Mouse (Mus musculus): ENCODE data around the gene Egln3.

Egln3 gene

DNA sequence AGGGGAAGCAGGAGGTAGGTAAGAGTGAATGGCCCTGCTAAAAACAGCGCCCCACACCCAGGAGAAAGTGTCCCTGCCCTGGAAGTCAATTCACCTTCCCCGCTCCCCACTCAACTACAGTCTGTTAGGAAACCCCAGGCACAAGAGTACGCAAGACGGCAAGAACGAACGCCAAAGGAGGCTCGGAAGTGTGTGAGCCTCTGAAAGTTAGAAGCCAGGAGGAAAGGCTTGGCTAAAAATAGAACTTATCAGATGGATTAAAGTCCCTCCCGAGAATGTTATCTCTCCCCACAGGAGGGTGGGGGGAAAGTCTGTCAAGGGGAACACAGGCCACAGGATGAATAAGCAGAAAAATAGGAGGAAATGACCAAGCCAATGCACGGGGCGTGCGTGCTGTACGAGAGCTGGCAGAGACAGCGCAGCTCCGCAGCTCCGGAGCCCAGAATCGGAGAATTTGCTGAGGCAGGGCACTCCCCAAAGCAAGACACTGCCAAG is 41.0 kb downstream of the Egln3 start:
- no peak for DNase-seq (ENCODE audit: low spot score)

DNA sequence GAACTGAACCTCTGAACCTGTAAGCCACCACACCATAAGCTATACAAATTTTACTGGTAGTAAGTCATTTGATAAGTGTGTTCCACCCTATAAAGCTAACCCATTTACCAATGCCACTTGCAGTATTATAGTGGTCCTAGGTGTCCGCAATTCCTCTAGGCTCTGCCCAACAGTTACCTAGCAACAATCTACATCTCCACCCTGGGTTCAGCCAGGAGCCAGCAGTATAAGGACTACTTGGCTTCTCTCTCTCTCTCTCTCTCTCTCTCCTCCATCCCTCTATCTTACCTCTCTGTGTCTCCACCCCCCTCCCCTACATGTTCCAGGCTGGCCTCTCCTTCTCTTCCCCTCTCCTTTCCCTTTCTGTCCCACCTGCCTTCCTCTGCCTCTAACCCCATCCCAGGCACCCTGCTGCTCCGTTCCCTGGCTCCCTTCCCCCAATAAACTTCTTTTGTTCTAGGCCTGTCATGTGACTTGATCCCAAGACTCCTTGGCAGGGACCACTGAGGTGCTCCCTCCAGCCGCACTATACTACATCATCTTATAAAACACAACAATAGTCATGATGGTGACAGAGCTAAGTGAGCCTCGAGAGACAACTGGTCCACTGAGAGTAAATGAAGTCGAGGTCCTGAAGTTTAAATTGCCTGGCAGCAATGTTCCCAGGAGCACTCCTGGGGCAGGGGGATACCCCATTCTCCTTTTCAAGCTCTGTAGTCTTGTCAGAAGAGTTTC is 42.0 kb downstream of the Egln3 start:
- no peak for DNase-seq (ENCODE audit: low spot score)

DNA sequence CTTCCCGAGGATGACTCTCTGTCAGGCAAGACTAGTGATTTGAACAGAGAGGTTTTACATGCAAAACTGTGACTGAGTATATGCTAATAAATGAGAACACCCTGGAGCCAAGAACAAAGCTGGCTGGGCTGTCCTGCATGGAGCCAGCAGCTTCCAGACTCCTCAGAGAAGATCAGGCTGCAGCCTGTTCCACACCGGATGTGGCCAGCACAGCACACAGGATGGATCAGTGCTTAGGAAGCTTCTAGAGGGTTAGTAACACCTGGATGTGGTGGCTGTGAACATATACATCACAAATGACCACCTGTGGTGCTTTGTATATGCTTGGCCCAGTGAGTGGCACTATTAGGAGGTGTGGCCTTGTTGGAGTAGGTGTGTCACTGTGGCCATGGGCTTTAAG is 43.4 kb downstream of the Egln3 start:
- DNase-seq (ENCODE audit: low spot score) = no peak

GRCm38 (mm10) chr12:54154771-54155170 is 48.9 kb downstream of the Egln3 start:
- DNase-seq (ENCODE audit: low spot score) = no peak

DNA sequence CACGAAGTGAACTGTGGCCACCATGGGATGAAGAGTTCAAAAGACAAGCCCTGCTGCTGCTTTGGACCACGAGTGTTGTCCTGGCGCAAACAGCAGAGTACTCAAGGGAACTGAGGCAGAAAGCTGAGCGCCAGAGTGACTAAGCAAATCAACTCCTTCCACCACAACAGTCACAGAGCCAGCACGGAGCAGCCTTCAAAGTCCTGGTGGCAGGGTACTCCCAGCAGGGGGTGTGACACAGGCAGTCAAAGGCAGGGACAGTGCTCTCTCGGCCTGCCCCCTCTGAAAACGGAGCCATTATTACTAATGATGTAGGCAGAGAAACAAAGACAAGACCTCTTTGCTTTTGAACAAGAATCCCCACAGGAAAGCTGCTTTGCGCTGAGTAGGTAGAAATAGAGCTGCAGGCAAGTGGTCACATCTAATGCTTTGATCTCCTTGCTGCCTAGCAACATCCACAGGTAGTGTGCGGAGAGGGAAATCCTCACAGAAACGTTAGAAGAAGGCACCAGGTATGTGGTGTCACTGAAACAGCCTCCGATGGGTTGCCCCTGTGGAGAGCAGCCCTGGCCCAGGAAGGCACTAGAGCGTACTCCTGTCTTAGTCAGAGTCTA is 56.6 kb downstream of the Egln3 start:
- no peak for DNase-seq (ENCODE audit: low spot score)

Data from ovary, postnatal 14 days (tissue).